Mouse (Mus musculus): ENCODE data around the gene Sccpdh. TPM values are rescaled to one million over a fixed set of nuclear protein-coding genes. Genes with fewer than 3 reads are reported as not detected.

Gene Sccpdh
- polyA plus RNA-seq (2015; fragmentation: Nextera tagmentation; extraction: Ambion mirVana) = 161 and 163 TPM in 2 replicates

DNA sequence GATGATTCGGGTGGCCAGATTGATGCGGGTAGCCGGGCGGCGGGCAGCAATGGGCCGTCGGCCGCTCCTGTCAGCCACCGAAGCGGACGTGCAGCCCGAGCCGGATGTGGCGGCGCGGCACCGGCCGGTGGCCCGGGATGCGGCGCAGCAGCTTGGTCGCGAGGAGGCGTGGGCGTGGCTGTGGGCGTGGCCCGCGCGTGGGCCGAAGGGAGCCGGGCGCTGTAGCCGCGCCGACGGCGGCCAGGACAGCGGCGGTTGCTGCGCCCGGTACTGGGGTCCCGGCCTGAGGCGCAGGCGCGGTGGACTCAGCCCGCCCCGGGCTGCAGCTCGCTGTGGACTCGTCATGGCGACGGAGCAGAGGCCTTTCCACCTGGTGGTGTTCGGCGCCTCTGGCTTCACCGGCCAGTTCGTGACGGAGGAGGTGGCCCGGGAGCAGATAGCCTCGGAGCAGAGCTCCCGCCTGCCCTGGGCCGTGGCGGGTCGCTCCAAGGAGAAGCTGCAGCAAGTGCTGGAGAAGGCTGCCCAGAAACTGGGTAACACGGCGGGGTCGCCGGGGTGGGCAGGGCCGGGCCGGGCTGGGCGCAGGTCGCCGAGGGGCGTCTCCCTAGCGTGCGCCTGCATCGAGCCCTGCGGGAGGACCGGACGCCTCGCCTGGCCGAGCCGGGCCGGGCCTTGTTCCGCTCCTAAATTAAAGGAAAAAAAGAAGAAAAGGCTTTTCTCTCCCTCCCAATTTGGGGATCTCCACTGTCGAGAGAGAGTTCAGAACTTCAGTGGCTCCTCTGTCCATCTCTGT, at the start of gene Sccpdh:
Sccpdh (plus strand) TSS at position 198 of the 793 bp plus-strand sequence.

Other genes with a start within 250 kb of the Sccpdh start
- gene Smyd3, start 150.2 kb upstream of the Sccpdh start, polyA plus RNA-seq (2015; fragmentation: Nextera tagmentation; extraction: Ambion mirVana) = 6.0 and 6.3 TPM in 2 replicates
- 32.8 and 32.9 TPM in 2 replicates for gene Tfb2m, start 121.9 kb upstream of the Sccpdh start, polyA plus RNA-seq (2015; fragmentation: Nextera tagmentation; extraction: Ambion mirVana)
- 17.1 and 17.9 TPM in 2 replicates for gene Cnst, start 121.8 kb upstream of the Sccpdh start, polyA plus RNA-seq (2015; fragmentation: Nextera tagmentation; extraction: Ambion mirVana)
- gene Kif28, start 77.1 kb downstream of the Sccpdh start, polyA plus RNA-seq (2015; fragmentation: Nextera tagmentation; extraction: Ambion mirVana) = 0.54 and 0.72 TPM in 2 replicates
- gene Gm10518, start 135.2 kb downstream of the Sccpdh start, polyA plus RNA-seq (2015; fragmentation: Nextera tagmentation; extraction: Ambion mirVana) = not detected in 2 replicates
- 8.0 and 8.9 TPM in 2 replicates for gene Ahctf1, start 135.5 kb downstream of the Sccpdh start, polyA plus RNA-seq (2015; fragmentation: Nextera tagmentation; extraction: Ambion mirVana)